Mouse (Mus musculus): ENCODE data around the gene Rnaset2b. TPM values are rescaled to one million over a fixed set of nuclear protein-coding genes. Genes with fewer than 3 reads are reported as not detected.

The Rnaset2b gene
- polyA plus RNA-seq (2012; rRNA removed) = 107 and 111 TPM in 2 replicates

DNA sequence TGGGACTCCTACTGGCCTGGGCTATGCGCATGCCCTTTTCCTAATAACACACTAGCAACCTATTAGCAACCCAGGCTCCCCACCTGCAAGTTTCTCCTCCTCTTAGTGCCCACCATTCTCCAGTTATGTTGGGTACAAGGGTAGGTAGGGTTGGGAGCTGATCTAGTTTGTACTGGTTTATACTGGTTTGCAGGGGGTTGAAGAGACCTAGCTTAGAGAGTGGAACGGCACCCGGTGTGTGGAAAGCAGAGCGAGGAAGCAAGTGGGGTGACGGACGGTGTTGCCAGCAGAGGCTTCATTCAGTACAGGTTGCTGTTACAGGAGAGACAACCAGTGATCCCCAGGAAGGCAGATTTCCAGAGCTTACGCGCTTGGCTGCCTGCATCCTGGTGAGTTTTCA lies at the start of gene Rnaset2b:
TSS of gene Rnaset2b (plus strand) at position 301 of the 400 bp plus-strand sequence.

DNA sequence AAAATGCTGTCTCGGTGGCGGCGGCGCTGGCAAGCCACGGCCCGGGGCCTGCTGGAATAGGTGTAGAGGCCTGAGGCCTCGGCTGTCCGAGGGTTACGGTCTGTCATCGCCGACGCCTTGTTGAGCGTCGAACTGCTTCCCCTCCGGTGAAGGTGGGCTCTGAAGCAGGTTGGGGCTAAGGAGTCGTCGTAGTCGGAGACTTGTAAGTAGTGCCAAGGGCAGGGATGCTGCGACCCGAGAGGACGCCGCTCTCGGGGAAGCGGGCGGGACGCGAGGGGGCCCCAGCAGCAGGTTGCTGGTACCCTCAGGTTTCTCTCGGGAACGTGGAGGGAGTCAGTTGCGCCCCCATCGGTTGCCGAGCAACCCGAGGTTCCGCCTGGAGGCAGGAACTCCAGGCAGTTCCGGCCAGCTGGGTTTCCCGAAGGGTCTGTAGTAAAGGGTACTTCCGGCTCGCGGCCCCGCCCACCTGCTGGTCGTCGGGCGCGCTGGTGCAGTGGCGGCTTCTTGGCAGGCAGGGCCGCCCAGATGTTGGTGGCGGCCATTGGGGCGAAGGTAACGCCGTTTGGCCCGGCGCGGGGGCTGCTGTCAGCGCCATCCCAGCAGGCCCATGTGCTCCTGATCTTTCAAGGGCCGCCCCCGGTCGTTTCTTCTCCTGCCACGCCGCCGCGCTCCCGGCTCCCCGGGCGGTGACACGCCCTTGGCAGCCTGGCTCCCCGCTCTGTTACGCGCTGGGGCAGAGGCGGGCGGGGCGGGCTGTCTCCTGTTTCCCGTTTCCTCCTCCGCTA lies 22.3 kb upstream of the Rnaset2b start, which contains the start of gene Rsph3b:
TSS of gene Rsph3b (minus strand) at position 699 of the 785 bp plus-strand sequence.

DNA sequence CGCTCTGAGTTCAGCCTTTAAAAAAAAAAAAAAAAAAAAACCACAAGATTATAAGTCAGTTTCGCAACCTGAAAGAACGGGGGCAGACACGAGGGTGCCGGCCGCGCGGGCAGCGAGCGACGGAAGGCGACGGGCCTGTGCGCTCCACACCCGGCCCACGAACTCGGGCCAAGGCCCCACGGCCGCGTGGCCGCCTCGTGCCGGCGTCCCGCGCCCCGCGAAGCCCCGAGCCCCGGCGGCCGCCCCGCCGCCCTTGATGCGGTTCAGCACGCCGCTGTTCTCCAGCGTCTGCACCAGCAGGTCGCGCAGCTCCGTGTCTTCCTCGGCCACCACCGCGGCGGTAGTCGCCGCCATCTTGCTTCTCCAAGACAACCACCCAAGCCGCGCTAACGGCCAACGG lies 9.7 kb upstream of the Rnaset2b start, which contains the start of gene Tagap1:
TSS of gene Tagap1 (minus strand) at position 381 of the 400 bp plus-strand sequence.

DNA sequence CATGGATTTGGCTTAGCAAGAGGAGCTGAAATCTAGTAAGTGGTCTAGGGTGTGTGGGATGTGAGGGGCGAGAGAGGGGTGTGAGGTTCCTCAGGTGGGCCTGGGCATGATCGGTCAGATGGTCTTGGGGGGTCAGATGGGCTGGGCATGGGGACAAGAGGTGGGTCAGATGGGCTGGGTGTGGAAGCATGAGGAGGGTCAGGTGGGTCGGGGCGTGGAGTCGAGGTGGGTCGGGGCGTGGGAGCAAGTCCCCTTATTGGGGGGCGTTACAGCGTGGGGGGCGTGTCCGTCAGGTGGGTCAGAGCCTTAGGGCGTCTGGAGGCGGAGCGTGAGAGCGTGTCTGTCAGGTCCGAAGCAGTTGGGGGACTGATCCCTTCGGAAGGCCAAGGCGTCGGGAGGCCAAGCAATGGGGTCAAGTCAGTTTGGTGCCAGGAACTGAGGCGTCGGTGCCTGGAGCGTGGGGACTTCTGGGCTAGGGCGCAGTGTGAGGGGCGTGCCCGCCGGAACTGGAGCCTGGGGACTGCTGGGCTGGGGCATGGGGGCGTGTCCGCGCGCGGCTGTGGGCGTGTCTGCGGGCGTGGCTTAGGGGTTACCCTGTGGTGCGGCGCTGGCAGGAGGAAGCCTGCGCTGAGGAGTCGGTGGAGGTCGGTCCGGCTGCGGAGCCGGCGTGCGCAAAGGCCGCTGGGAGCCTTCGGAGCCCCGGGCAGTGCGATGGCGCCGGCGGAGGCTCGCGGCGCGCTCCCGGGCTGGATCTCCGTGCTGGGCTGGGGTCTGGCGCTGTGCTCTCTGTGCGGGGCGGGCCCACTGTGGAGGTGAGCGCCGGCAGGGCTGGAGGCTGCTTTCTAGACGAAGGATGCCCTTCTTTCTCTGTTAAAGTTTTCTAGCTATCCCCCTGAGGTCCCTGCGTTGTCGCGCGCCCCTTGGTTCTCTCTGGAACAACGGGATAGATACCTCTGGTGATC lies 8.1 kb downstream of the Rnaset2b start, which contains the start of gene Gm49721:
TSS of gene Gm49721 (plus strand) at position 618 of the 962 bp plus-strand sequence.

DNA sequence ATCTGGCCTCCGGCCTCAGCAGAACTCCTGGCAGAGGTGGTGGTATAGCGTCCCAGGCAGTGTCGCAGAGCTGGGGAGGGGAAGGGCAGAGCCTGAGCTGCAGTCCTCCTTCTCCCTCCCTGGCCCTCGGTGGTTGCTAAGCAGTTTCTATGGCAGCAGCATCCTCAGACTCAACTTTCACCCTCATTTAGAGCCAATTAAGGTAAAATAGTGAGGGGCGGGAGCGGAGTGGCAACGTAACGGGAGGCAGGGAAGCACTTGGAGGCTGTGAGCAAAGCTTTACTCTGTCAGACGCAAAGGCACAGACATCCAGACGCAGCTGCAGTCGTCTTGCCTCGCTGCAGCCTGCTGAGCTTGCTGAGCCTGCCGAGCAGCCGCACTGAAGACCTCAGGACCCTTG lies 54.8 kb downstream of the Rnaset2b start, which contains the start of gene Gm1604a:
TSS of gene Gm1604a (plus strand) at position 312 of the 400 bp plus-strand sequence.

Other genes with a start within 250 kb of the Rnaset2b start
- 16.6 and 19.0 TPM in 2 replicates for gene Ezr, start 187.8 kb upstream of the Rnaset2b start, polyA plus RNA-seq (2012; rRNA removed)
- gene Rsph3b, start 22.0 kb upstream of the Rnaset2b start, polyA plus RNA-seq (2012; rRNA removed) = 7.4 and 8.2 TPM in 2 replicates
- gene Tagap1, start 9.5 kb upstream of the Rnaset2b start, polyA plus RNA-seq (2012; rRNA removed) = 12.4 and 13.5 TPM in 2 replicates
- gene Gm49721, start 8.3 kb downstream of the Rnaset2b start, polyA plus RNA-seq (2012; rRNA removed) = 0.14 and 0.17 TPM in 2 replicates
- 0.04 and 0.08 TPM in 2 replicates for gene Gm1604a, start 54.9 kb downstream of the Rnaset2b start, polyA plus RNA-seq (2012; rRNA removed)
- 1.5 and 1.9 TPM in 2 replicates for gene Rps6ka2, start 199.5 kb downstream of the Rnaset2b start, polyA plus RNA-seq (2012; rRNA removed)

Measured in liver, embryonic 18 days (tissue).